Mouse (Mus musculus) retina, postnatal 7 days (tissue): ENCODE data around the gene Ppp1r9b.

Source experiments
- DNase-seq: peaks from one replicate; pipeline ENCODE4 v3.0.0-alpha.2; 2012; ENCODE audit warnings: low read depth, low spot score

Gene Ppp1r9b

GRCm38 (mm10) chr11:95044185-95044870 is 53.5 kb downstream of the Ppp1r9b start:
- DNase-seq = no peak

- peak; percentile 65 for DNase-seq
These were observed 56.3 kb downstream of the Ppp1r9b start for GRCm38 (mm10) chr11:95046980-95047680.

DNA sequence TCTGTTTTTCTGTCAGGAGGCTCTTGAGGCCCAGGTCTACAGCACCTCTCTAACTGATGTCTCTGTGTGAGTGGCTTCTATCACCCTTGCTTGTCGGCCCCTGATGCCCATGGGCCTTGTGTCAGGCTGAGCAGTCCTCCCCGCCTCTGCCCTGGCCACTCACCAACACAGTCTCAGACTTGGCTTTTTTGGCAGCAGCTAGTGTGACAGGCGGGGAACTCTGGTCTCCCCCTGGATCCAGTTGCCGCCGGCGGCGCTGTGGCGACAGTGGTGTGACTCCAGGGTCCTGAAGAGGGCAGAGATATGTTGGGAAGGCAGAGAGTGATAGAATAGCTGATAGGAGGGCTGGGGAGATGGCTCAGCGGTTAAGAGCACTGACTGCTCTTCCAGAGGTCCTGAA is 62.2 kb downstream of the Ppp1r9b start:
- no peak for DNase-seq
